Mouse (Mus musculus) urinary bladder, postnatal 10 days (tissue): Measurements from ENCODE around the gene Tmprss9.
A peak's percentile ranks its signal among the peaks of the same experiment; 100 is the strongest.
"Not testable (repeated sequence)": the region's sequence is repeated elsewhere in the genome, so short reads cannot be mapped to it uniquely, and the experiment has no call there.

ENCODE experiments used
- DNase-seq: peaks from one replicate; pipeline ENCODE4 v3.0.0; 2022; ENCODE audit warnings: low spot score

Tmprss9 gene

DNA sequence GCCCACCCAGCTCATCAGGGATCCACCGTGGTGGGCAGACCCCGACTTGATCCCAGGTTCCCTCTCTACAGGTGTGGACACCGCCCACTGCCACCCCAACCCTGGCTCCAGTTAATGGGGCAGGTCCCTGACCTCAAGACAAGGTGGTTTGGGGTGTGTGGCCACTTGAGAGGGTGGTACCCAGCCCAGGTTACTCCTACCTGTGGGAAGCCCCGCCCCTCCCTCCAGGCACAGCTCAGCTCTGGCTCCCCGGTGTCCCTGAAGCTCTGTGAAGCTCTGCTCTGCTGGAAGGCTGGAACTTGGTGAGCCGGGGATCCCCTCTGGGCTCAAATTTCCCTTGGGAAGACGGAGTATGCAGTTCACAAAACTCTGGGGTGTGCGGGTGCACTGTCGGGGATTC lies at the start of gene Tmprss9:
TSS of gene Tmprss9 (plus strand) at position 268 of the 400 bp plus-strand sequence.
- no peak for DNase-seq

DNA sequence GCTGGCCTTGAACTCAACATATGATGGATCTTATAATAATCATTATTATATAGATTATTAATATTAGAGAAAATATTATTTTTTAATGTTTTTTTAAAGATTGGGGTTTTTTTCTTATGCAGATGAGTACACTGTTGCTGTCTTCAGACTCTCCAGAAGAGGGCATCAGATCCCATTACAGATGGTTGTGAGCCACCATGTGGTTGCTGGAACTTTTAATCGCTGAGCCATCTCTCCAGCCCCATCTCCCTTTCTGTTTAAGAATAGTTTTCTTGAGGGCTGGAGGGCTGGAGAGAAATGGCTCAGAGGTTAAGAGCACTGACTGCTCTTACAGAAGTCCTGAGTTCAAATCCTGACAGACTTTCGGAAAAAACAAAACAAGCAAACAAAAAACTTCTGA lies 49.7 kb upstream of the Tmprss9 start:
- DNase-seq = no peak

DNA sequence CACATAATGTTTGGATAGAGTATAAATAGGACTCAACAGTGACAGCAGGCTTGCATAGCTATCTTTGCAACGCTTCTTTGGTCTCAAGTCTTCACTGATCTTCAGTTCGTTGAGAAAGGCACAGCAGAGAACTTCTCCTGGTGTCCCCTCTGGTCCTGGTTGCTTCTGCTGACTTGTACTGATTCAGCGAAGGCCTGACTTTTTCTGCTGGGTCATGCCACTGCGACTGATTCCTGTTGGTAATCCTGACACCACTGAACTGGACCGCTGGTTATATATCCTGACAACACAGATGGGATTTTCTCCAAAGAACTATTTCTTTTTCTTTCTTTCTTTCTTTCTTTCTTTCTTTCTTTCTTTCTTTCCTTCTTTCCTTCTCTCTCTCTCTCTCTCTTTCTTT lies 49.1 kb upstream of the Tmprss9 start:
- DNase-seq = no peak

DNA sequence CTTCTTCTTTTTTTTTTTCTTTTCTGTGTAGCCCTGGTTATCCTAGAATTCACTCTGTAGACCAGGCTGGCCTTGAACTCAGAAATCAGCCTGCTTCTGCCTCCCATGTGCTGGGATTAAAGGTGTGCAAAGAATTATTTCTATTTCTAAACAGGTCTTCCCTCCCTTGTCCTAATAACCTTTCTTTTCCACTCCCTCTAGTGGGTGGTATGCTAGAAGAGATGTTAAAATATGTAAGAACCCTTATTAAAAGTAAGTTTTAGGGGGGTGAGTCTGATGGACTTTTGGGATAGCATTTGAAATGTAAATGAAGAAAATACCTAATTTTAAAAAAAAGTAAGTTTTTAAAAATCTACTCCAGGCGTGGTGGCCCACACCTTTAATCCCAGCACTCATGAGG lies 48.3 kb upstream of the Tmprss9 start:
- DNase-seq = no peak

DNA sequence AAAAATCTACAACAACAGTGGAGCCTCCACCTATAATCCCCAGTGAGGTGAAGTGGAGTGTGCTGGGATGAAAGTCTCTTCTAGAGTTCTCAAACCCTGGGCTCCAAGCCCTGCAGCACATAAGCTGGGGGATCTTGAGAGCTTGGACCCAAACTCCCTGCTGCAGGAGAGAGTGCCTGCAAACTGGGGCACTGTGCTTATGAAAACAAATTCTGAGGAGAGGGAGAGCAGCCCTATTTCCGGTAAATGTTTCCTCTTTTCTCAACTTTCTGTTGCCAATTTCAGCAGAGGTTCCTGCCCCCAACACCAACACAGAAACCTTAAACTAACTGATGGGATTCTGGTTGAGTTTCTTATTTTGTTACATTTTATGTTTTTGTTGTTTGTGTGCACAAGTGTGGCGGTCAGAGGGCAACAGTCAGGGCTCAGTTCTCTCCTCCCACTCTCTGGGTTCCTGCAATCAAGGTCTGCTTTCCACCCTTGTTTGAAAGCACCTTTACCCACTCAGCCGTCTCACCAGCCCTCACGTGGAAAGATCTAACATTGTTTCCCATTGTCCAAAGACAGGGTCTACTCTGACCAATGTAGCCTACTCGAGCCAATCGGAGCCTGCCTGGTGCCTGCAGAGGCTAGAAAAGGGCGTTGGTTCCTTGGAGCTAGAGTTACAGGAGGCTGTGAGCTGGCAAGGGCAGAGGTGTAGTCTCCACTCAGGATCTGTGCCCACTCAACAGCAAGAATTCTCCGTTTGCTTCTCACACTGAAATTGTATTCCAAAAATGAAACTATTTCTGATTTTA lies 47.6 kb upstream of the Tmprss9 start:
- DNase-seq = no peak

DNA sequence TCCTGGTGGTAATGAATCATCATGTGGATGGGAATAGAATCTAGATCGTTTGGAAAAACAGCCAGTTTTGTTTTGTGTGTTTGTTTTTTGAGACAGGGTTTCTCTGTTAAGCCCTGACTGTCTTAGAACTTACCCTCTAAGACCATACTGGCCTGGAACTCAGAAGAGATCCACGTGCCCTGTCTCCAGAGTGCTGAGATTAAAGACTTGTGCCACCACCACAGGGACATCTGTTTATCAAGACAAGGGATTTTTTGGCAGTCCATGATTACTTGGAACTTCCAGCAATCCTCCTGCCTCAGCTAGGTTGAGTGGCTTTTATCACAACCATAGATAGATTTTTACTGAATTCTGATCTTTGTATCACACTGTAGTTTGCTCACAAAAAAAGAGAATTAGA lies 46.8 kb upstream of the Tmprss9 start:
- no peak for DNase-seq

DNA sequence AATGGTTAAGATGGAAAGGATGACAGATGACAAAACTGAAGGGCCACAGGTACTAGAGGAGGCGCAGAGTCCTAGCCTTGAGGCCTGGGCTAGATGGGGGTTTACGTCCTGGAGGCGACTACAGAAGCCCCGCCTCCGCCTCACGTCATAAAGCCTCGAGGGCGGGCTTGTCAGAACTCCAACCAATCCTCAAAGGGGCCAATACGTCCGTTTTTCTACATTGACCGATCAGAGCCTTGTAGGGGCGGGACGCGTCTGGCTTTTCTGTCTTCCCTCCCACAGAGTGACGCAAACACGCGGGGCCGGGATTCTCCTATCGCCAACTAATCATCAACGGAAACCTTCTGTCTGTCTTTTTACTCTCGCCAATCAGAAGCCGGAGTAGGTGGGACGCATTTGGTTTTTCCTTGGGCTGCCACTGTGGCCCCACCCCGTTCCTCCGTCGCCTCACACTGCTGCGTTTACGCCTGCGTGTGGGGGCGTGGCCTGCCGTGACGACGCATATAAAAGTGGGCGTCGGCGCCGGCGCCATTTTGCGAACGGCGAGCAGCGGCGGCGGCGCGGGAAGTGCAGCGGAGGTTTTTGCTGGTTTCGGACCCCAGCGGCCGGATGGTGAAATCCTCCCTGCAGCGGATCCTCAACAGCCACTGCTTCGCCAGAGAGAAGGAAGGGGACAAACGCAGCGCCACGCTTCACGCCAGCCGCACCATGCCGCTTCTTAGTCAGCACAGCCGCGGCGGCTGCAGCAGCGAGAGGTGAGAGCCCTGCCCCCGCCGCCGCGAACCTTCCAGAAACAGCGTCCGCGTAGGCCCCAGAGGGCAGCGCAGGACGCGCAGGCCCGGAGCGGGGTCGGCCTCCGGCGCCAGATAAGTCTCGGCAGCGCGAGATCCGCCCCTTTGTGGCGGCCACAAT lies 45.2 kb upstream of the Tmprss9 start, which contains the start of gene Oaz1:
TSS of gene Oaz1 (plus strand) at position 506 of the 912 bp plus-strand sequence.
- DNase-seq = peak; percentile 85

DNA sequence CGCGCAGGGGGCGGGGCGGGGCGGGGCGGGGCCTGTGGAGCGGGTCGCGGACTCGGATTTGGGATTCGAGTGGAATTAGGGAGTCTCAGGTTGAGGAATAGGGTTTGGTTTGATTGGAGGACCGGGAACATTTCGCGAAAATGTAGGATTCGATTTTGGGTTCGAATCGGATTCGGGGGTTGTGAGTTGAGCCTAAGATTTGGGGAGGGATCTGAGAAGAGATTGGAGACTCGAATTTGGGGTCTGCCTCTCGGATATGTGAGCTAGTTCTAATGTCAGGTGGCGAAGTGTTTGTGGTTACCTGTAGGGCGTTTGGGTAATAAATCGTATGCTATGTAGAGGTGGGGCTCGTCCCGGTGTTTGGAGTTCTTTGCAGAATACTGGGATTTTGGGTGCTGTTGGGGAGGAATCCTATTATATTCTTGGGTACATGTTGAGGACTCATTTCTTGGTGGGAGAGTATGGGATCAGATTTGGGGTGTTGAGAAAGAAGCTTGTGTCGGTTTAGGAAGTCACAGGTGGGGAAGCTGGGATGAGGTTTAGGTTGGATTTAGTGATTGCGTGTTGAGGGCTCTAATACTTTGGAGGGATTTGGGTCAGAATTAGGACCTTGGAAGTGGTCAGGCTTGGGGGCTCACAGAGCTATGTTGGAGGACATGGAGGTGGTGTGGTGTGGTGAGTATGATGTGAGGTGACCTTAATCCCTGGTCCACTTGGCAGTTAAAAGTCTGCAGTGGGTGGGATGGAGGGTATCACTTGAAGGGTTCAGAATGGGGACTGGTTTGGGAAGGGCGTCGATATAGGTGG lies 44.4 kb upstream of the Tmprss9 start:
- DNase-seq = no peak

DNA sequence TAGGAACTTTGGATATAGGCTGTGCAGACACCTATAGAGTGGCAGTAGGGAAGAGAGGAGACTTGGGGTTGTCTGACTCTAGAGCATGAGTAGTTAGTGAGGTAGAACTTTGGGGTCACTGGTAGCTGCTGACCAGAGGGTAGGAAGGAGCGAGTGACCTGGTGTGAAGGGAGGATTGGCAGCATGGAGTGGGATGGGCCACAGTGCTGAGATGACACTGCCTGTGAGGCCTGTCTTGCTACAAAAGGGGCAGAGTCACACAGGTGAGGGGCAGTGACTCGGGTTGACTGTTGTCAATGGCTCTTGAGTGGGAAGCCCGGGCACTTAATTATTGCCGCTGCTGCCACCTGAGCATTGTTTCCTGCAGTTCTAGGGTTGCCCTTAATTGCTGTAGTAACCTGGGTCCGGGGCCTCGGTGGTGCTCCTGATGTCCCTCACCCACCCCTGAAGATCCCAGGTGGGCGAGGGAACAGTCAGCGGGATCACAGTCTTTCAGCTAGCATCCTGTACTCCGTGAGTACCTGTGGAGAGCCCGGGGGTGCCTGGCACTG lies 43.7 kb upstream of the Tmprss9 start:
- DNase-seq = no peak

DNA sequence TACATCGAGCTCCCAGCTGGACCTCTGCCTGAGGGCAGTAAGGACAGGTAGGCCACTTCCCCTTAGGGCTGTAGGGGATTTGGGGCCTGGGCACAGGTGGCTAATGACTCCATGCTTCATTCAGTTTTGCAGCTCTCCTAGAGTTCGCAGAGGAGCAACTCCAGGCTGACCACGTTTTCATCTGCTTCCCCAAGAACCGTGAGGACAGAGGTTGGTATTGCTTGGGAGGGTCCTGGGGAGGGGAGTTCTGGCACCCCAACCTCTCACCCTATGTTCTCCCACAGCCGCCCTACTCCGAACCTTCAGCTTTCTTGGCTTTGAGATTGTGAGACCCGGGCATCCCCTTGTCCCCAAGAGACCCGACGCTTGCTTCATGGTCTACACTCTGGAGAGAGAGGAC lies 43.1 kb upstream of the Tmprss9 start:
- DNase-seq = not testable (repeated sequence)

DNA sequence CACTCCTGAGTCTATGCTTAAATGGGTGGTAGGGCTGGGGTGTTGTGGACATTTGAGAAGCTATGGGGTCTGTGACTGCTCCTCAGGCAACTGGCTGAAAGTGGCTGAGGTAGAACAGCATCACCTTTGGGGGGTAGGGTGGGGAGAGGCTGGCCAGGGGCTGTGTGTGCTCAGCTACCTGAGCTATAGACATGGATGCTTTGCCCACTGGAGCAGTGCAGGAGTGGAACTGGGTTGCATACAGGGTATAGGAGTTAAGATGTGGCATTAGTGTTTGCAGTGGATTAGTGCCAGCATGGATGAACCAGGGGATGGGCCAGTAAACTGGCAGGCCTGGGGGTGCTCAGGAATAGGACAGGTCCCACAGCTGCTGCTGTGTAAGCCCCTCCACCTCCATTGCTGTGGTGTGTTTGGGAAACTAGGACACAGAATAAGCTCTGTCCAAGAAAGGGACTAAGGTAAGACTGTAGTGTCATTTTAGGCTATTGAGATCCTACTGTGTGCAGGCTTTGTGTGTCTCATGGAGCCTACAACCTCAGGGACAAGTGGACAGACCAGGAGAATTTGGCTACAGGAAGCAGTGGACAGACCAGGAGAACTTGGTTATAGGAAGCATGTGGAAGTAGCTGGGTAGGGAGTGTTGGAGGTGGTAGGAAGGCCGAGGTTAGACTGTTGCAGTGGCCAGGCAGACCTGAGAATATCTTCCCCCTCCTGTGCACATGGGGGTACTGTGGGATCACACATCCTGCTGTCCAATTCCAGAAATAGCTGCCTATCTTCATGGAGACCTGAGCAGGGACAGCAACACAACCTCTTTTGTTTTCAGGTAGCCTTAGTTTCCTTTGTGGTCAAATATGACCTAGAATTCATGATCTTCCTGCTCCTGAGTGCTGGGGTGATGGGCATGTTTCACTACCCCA lies 42.0 kb upstream of the Tmprss9 start:
- DNase-seq = no peak

DNA sequence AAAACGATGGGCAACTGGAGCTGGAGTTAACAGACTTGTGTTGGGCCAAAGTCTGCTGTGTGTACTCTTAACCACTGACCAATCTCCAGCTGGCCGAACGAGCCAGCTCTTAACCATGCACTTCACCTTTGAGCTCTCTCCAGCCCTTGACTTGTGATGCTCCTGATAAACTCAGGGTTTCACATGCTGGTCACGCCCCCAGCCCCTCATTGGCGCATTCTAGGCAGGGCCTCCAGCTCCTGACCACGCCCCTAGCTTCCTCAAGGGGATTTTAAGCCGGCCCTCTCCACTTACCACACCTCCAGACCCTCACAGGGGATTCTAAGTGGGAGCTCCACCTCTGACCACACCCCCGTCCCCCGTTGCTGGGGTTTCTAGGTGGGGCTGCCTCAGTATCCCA lies 40.5 kb upstream of the Tmprss9 start:
- no peak for DNase-seq

DNA sequence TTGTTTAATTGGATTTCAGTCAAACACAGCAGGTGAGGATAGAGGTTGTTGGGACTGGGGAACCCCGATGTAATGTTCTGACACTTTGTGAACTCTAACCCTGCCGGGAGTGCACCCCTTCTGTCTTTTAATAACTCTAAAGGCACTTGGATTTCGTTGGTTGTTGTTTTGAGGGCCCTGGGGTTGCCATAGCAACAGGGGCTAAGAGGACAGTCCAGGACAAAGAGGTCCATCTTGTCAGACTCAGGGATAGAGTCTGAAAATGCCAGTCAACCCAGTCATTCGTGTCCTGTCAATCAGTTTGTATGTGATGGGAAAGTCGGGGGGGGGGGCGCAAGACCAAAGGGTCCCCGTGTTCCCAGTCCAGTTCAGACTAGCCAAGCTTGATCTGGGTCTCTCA lies 38.8 kb upstream of the Tmprss9 start:
- no peak for DNase-seq

DNA sequence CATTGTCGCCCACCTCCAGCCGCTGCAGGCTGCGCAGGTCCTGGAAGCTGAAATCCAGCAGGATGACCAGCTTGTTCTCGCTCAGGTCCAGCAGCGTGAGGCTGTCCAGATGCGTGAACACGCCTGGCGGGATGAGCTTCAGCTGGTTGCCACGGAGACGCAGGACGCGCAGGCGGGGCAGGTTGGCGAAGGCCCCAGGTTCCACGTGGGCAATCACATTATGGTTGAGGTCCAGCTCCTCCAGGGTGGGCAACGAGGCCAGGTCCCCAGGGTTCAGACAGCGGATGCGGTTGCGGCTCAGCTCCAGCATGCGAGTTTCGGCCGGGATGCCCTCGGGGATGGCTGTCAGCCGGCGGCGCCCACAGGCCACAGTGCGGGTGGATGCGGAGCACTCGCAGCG lies 36.0 kb upstream of the Tmprss9 start:
- no peak for DNase-seq

DNA sequence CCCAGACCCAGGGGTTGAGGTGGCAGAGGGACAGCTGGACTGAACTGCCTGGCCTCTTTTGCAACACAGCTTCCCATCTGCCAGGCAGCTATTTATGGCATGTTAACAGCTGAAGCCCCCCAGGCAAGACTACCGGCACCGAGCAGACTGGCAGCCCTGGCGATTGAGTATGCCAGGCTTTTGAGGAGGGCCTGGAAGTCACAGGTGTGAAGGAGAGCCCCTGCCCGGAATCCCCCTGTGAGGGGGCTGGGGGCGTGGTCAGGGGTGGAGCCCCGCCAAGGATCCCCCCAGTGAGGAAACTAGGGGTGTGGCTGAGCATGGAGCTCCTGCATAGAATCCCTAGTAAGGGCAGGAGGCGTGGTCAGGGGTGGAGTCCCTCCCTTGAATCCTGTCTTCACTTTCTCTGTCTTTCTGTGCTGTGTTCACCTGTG lies 34.7 kb upstream of the Tmprss9 start:
- DNase-seq = no peak

DNA sequence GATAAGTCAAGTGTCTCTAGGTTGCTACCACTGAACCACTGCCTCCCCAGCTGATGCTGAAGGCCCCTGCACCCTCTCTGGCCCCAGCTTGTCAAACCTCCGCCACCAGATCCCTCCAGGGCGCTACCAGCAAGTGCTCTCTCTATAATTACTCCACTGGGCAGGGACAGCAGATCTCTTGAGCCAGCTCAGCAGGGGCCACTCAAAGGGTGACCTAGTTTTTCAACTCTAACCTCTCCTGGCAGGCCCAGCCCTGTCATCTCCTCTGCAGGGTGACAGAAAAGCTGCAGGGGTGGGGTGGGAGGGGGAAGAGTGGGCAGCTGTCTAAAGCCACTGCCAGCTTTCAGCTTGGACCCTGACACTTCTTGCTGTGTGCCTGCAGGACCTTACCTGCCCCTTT lies 33.8 kb upstream of the Tmprss9 start:
- no peak for DNase-seq

DNA sequence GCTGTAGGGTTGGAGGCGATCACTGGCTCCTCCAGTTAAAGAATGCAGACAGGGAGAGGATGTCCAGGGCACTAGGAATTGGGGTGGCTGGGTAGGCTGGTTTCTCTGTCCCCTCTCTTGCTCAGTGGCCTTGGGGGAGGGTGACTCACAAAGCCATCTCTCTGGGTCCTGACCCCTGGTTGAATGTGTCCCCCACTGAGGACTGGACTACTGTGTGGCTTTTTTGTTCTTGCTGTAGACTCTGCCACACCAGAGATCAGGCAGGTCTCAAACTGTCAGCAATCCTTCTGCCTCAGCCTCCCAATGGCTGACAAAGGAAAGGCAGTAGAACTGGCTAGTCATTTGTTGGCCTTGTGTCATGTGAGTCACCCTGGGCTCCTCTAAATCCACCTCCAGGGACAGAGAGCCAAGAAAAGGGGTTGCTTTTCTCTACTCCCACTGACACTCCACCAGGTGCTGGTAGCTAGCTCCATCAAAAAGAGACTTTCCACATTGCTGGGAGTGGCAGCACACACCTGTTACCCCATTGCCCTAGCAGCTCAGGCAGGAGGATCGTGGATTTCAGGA lies 33.2 kb upstream of the Tmprss9 start:
- DNase-seq = no peak

DNA sequence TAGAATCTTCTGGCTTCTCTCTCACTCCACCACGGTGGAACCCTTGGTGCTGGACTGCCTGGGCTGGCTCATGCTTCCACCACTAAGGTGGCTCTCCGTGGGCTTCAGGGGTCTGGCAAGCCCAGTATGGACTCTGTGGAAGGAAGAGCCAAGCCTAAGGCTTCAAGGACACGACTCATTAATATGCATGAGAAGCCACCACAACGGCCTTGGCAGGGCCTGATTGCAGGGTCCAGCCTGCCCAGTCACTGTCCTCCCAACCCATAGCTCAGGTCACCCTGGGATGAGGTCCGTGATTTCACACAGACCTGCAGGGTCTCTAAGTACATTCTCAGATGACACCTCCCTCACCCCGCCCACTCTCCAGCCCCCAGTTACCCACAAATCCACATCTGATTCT lies 31.8 kb upstream of the Tmprss9 start:
- DNase-seq = no peak

DNA sequence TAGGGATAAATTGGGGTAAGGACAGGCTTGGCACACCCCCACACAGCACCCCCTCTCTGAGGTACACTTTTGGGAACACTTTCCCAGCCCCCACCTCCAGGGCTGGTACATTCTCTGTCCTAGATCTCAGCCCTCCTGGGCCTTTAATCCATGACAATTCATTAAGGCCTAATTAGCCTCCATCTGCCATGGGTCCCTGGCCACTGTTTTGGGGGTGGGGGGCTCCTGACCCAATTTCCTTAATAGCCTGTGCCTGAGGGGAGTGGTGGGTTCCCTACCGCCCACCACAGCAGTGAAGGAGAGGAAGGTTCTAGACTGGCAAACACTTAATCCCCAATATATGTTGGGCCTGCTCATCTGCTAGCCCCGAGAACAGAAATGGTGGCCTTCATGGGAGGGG lies 30.0 kb upstream of the Tmprss9 start:
- no peak for DNase-seq

DNA sequence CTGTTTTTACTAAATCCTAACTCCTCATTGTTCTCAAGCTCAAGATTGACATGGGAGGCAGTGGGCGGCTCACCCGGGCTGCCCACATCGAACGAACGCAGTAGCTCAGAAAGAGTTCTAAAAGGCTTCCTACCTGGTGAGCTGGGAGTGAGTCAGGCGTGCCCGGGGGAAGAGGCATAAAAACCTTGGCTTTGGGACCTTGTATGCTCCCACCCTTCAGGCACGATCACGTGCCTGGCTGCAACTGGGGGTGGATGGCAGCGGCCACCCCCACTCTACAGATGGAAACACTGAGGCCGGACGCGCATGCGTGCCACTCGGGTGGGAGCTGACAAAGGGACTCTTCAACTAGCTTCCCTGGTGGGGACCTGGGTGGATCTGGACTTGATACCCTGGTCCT lies 29.3 kb upstream of the Tmprss9 start:
- no peak for DNase-seq
